Mouse (Mus musculus) ovary, postnatal 36 days (tissue): ENCODE results near the gene Wbp1l.

ENCODE experiments used
- DNase-seq: peaks from one replicate; pipeline ENCODE4 v3.0.0; 2022; ENCODE audit warnings: low spot score, mixed read lengths

The Wbp1l gene

GRCm38 (mm10) chr19:46705779-46706495, 107.1 kb downstream of the Wbp1l start:
- DNase-seq = no peak

- no peak for DNase-seq
These were observed 107.8 kb downstream of the Wbp1l start for GRCm38 (mm10) chr19:46706540-46707295.
